Comparison of ENCODE assay signal across 8 mouse cellular contexts in genomic region chr11:114675826-114676401, GRCm38 (mm10). TPM values are rescaled to one million over a fixed set of nuclear protein-coding genes. Genes with fewer than 3 reads are reported as not detected.
A peak's percentile ranks its signal among the peaks of the same experiment; 100 is the strongest.
DNase-seq lines count a peak whose midpoint lies in the region; ATAC-seq and TF ChIP-seq lines count a peak whose summit lies in the region.

No protein-coding gene starts in this region.

- WGBS in embryonic facial prominence, embryonic 13.5 days, result 2% methylated on average over 24 of the region's 27 CpGs
- 4% methylated on average over 27 of the region's 27 CpGs for WGBS in limb, embryonic 14.5 days
- 2% methylated on average over 27 of the region's 27 CpGs for WGBS in midbrain, embryonic 13.5 days

- no peaks in the 10 kb centered on the region for H3K9me3 ChIP-seq in embryonic facial prominence, embryonic 13.5 days
- H3K9me3 ChIP-seq in limb, embryonic 14.5 days (ENCODE audit: control insufficient read depth, low read length), result no peaks in the 10 kb centered on the region
- no peaks in the 10 kb centered on the region for H3K9me3 ChIP-seq in midbrain, embryonic 13.5 days

- peak overlapping the region; percentile 69 for H3K27ac ChIP-seq in embryonic facial prominence, embryonic 13.5 days
- 0 out of 2 replicates have a peak overlapping the region, but pooled peaks have one; percentile 19 for H3K27ac ChIP-seq in limb, embryonic 14.5 days (replicated peaks; ENCODE audit: low read depth, low read length)
- H3K27ac ChIP-seq in midbrain, embryonic 13.5 days, result peak overlapping the region; percentile 36; the same call in 1 of the 2 replicates

- peak overlapping the region; percentile 83 for H3K9ac ChIP-seq in embryonic facial prominence, embryonic 13.5 days
- H3K9ac ChIP-seq in limb, embryonic 14.5 days (ENCODE audit: low read depth, low read length, severe bottlenecking), result peak overlapping the region; percentile 68
- H3K9ac ChIP-seq in midbrain, embryonic 13.5 days (replicated peaks), result peak overlapping the region; percentile 76

- no peaks in the 10 kb centered on the region for H3K27me3 ChIP-seq in embryonic facial prominence, embryonic 13.5 days
- H3K27me3 ChIP-seq in limb, embryonic 14.5 days (ENCODE audit: control insufficient read depth, insufficient read depth, low read length), result no peaks in the 10 kb centered on the region
- H3K27me3 ChIP-seq in midbrain, embryonic 13.5 days, result peaks cover 23% of the 10 kb centered on the region

- peaks cover 32% of the 10 kb centered on the region for H3K36me3 ChIP-seq in embryonic facial prominence, embryonic 13.5 days
- peaks cover 32% of the 10 kb centered on the region for H3K36me3 ChIP-seq in limb, embryonic 14.5 days (ENCODE audit: control insufficient read depth, insufficient read depth, low read length)
- peaks cover 35% of the 10 kb centered on the region for H3K36me3 ChIP-seq in midbrain, embryonic 13.5 days

- H3K4me1 ChIP-seq in embryonic facial prominence, embryonic 13.5 days, result peaks cover 37% of the 10 kb centered on the region
- H3K4me1 ChIP-seq in limb, embryonic 14.5 days (ENCODE audit: control insufficient read depth, insufficient read depth, low read length), result peaks cover 16% of the 10 kb centered on the region
- peaks cover 40% of the 10 kb centered on the region for H3K4me1 ChIP-seq in midbrain, embryonic 13.5 days (replicated peaks)

- DNase-seq in left cerebral cortex, adult 18-20 months (ENCODE audit: low spot score in 2 of 2), result peak; percentile 38 to 47
- DNase-seq in left cerebral cortex, adult 11 months (ENCODE audit: low spot score), result no peak
- DNase-seq in NIH3T3 (ENCODE audit: low read depth), result peak; percentile 72
- DNase-seq in limb, embryonic 14.5 days (ENCODE audit: low spot score), result no peak
- no peak for DNase-seq in ovary, postnatal 10 days (ENCODE audit: low spot score)

- TF ChIP-seq POLR2A in limb, embryonic 14.5 days (IDR thresholded peaks at IDR 0.05; ENCODE audit: borderline replicate concordance, extremely low read depth, insufficient read depth, insufficient read length), result no peak

- peak overlapping the region; percentile 93 for H3K4me2 ChIP-seq in embryonic facial prominence, embryonic 13.5 days
- peak overlapping the region; percentile 93 for H3K4me2 ChIP-seq in limb, embryonic 14.5 days (replicated peaks; ENCODE audit: low read depth, low read length, severe bottlenecking)
- peak overlapping the region; percentile 85 for H3K4me2 ChIP-seq in midbrain, embryonic 13.5 days (replicated peaks)

- no peak for ATAC-seq in embryonic facial prominence, embryonic 13.5 days (ENCODE audit: insufficient number of reproducible peaks, insufficient read depth, low FRiP score, low TSS enrichment, low read depth)
- peak; percentile 14 to 33; a peak in 2 of 4 replicates for ATAC-seq in hematopoietic stem cell, adult 5-6 weeks (replicated peaks in 1 of 2; ENCODE audit: insufficient read depth in 1 of 2, low FRiP score in 2 of 2, low TSS enrichment in 1 of 2, low read depth in 1 of 2, poor library complexity in 2 of 2, severe bottlenecking in 2 of 2)
- ATAC-seq in limb, embryonic 14.5 days (ENCODE audit: low FRiP score, low read depth), result peak; percentile 5
- ATAC-seq in midbrain, embryonic 13.5 days, result 0 out of 2 replicates have a peak, but pooled peaks have one; percentile 1

- peak overlapping the region; percentile 63 for H3K4me3 ChIP-seq in embryonic facial prominence, embryonic 13.5 days
- peak overlapping the region; percentile 62 for H3K4me3 ChIP-seq in limb, embryonic 14.5 days (replicated peaks; ENCODE audit: low read length)
- peak overlapping the region; percentile 49 for H3K4me3 ChIP-seq in midbrain, embryonic 13.5 days (replicated peaks)

RNA-seq across cellular contexts. Expression of gene Ttyh2, which starts 0.7 kb away (rescaled TPM):
- 10 to 100 TPM; 17.8 to 21.5 TPM for total RNA-seq in left cerebral cortex, adult 18-20 months (2021)
- polyA plus RNA-seq in embryonic facial prominence, embryonic 13.5 days (2015; fragmentation: Nextera tagmentation; extraction: Ambion mirVana), result 17.1 and 18.2 TPM in 2 replicates
- total RNA-seq in hematopoietic stem cell, adult 5-6 weeks (2017), result 3.0 and 3.3 TPM in 2 replicates
- 16.9 and 21.3 TPM in 2 replicates for polyA plus RNA-seq in limb, embryonic 14.5 days (2012; rRNA removed)
- 21.7 and 25.9 TPM in 2 replicates for polyA plus RNA-seq in limb, embryonic 14.5 days (2014; fragmentation: Nextera tagmentation; extraction: Ambion mirVana)
- polyA plus RNA-seq in midbrain, embryonic 13.5 days (2015; fragmentation: Nextera tagmentation; extraction: Ambion mirVana), result 24.2 and 24.6 TPM in 2 replicates

RNA-seq across cellular contexts. Expression of gene Rpl38, which starts 7.6 kb away (rescaled TPM):
- 1,000 to 10,000 TPM in 1 of 2 experiments, 100 to 1,000 TPM in 1; 952 to 1,003 TPM for total RNA-seq in left cerebral cortex, adult 18-20 months (2021)
- 1,049 and 1,157 TPM in 2 replicates for polyA plus RNA-seq in embryonic facial prominence, embryonic 13.5 days (2015; fragmentation: Nextera tagmentation; extraction: Ambion mirVana)
- 3,442 and 3,720 TPM in 2 replicates for total RNA-seq in hematopoietic stem cell, adult 5-6 weeks (2017)
- 1,565 and 2,419 TPM in 2 replicates for polyA plus RNA-seq in limb, embryonic 14.5 days (2012; rRNA removed)
- polyA plus RNA-seq in limb, embryonic 14.5 days (2014; fragmentation: Nextera tagmentation; extraction: Ambion mirVana), result 1,011 and 1,139 TPM in 2 replicates
- polyA plus RNA-seq in midbrain, embryonic 13.5 days (2015; fragmentation: Nextera tagmentation; extraction: Ambion mirVana), result 826 and 835 TPM in 2 replicates

RNA-seq across cellular contexts. Expression of gene Dnaic2, which starts 51.3 kb away (rescaled TPM):
- total RNA-seq in left cerebral cortex, adult 18-20 months (2021), result 1 to 10 TPM; 1.2 to 1.4 TPM
- polyA plus RNA-seq in embryonic facial prominence, embryonic 13.5 days (2015; fragmentation: Nextera tagmentation; extraction: Ambion mirVana), result 1.1 TPM in 2 replicates
- not detected in 2 replicates for total RNA-seq in hematopoietic stem cell, adult 5-6 weeks (2017)
- 1.6 and 1.7 TPM in 2 replicates for polyA plus RNA-seq in limb, embryonic 14.5 days (2012; rRNA removed)
- 0.55 and 0.86 TPM in 2 replicates for polyA plus RNA-seq in limb, embryonic 14.5 days (2014; fragmentation: Nextera tagmentation; extraction: Ambion mirVana)
- polyA plus RNA-seq in midbrain, embryonic 13.5 days (2015; fragmentation: Nextera tagmentation; extraction: Ambion mirVana), result 1.6 and 1.7 TPM in 2 replicates

Comparison
In these comparisons a context has a peak if more than half of its experiments do, and no peak if none do; other contexts are left out.
1. DNase-seq: peak in left cerebral cortex, adult 18-20 months (2 of 2) and NIH3T3 (single experiment); none in left cerebral cortex, adult 11 months (single experiment), limb, embryonic 14.5 days (single experiment) and ovary, postnatal 10 days (single experiment).
2. H3K27ac ChIP-seq: peak in every context shown above with its lines; median percentile 69 in embryonic facial prominence, embryonic 13.5 days; 36 in midbrain, embryonic 13.5 days; 19 in limb, embryonic 14.5 days.
3. Peak in every context shown above with its lines, with median percentiles within 50 percentile points of each other: H3K4me2 ChIP-seq, H3K4me3 ChIP-seq and H3K9ac ChIP-seq.